Mouse (Mus musculus) limb, embryonic 12.5 days (tissue): ENCODE measurements around the gene Csnk1g2. TPM values are rescaled to one million over a fixed set of nuclear protein-coding genes. Genes with fewer than 3 reads are reported as not detected.

ENCODE experiments used
- ATAC-seq: fragments of 200-750 bp; cut with Nextera tagmentation; 2 replicates; pipeline ENCODE4 v1.8.0; 2017; ENCODE audit warnings: low read depth, moderate TSS enrichment; ENCODE audit not compliant: insufficient number of reproducible peaks, insufficient read depth, low FRiP score, low TSS enrichment
- H3K27ac ChIP-seq: fragments of 300-500 bp; sonication (generic); 2 replicates; pipeline ENCODE4 v1.5.1; 2016; ENCODE audit warnings: mild to moderate bottlenecking, moderate library complexity
- H3K27me3 ChIP-seq: fragments of 300-500 bp; sonication (generic); 2 replicates; pipeline ENCODE4 v1.6.1; 2016; ENCODE audit warnings: mild to moderate bottlenecking, moderate library complexity
- H3K36me3 ChIP-seq: fragments of 300-500 bp; sonication (generic); 2 replicates; pipeline ENCODE4 v1.6.1; 2016; ENCODE audit warnings: mild to moderate bottlenecking, moderate library complexity
- H3K4me1 ChIP-seq: fragments of 300-500 bp; sonication (generic); replicated peaks from 2 replicates; pipeline ENCODE4 v1.6.1; 2016
- H3K4me2 ChIP-seq: fragments of 300-500 bp; sonication (generic); 2 replicates; pipeline ENCODE4 v1.6.1; 2016; ENCODE audit warnings: mild to moderate bottlenecking, moderate library complexity
- H3K4me3 ChIP-seq: fragments of 300-500 bp; sonication (generic); replicated peaks from 2 replicates; pipeline ENCODE4 v1.5.1; 2016; ENCODE audit warnings: mild to moderate bottlenecking
- H3K9ac ChIP-seq: fragments of 300-500 bp; sonication (generic); replicated peaks from 2 replicates; pipeline ENCODE4 v1.6.1; 2016; ENCODE audit warnings: mild to moderate bottlenecking, moderate library complexity
- H3K9me3 ChIP-seq: fragments of 300-500 bp; sonication (generic); 2 replicates; pipeline ENCODE4 v1.6.1; 2016; ENCODE audit warnings: mild to moderate bottlenecking, moderate library complexity
- WGBS: fragments of 180-500 bp; shearing (Covaris S2); methylation state at CpG from one replicate; pipeline ENCODE4 v1.1.7; 2016; 5-methylcytosine and 5-hydroxymethylcytosine counted together
- polyA plus RNA-seq: library from polyadenylated mRNA; unstranded; fragments of >200 nt; fragmentation: Nextera tagmentation; extraction: Ambion mirVana; gene quantifications from 2 replicates; pipeline ENCODE4 v1.2.1, GENCODE M21; 2016

Gene Csnk1g2
- polyA plus RNA-seq, 1 experiment from 2014 or later: 239 TPM

DNA sequence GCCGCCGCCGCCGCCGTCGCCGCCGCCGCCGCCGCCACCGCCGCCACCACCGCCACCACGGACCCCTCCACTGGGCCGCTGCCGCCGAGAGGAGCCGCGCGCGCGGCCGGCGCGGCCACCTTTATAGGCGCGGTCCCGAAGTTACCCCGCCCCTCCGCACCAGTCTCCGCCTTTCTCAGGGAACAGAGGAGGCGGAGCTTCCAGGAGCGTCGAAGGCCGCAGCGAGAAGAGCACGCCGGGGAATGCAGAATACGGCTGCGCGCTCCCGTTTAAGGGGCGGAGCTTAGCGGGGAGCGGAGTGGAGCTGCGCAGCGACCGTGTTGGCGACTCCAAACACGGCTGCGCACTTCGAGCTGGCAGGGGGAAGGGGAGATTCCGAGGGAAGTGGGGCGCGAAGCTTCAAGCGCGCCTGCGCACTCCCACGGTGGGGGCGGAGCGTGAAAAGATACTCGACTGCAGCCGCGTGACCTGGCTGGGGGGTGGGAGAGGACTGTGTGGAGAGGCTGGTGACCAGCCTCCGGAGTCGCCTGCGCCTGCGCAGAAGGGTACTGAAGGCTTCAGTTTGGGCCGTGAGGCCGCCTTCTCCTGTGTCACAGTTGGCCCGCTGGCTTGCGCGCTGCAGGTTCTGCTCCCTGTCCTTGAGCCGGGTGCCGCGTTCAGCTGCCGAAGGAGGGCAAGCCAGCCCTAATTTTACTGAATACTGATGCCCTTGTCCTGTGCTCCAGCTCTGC is 53.7 kb downstream of the Csnk1g2 start:
- Histone ChIP-seq H3K36me3 (peaks cover 28% of the 10 kb centered on the region), H3K27me3 (no peaks in the 10 kb centered on the region), H3K4me1 (peaks cover 60% of the 10 kb centered on the region), H3K9me3 (no peaks in the 10 kb centered on the region), H3K27ac (peak overlapping the region; percentile 98), H3K4me2 (peak overlapping the region; percentile 87), H3K4me3 (peak overlapping the region; percentile 98), H3K9ac (peak overlapping the region; percentile 97)
- ATAC-seq: peak; percentile 92
- under 1% methylated on average over 63 of the region's 78 CpGs for WGBS

DNA sequence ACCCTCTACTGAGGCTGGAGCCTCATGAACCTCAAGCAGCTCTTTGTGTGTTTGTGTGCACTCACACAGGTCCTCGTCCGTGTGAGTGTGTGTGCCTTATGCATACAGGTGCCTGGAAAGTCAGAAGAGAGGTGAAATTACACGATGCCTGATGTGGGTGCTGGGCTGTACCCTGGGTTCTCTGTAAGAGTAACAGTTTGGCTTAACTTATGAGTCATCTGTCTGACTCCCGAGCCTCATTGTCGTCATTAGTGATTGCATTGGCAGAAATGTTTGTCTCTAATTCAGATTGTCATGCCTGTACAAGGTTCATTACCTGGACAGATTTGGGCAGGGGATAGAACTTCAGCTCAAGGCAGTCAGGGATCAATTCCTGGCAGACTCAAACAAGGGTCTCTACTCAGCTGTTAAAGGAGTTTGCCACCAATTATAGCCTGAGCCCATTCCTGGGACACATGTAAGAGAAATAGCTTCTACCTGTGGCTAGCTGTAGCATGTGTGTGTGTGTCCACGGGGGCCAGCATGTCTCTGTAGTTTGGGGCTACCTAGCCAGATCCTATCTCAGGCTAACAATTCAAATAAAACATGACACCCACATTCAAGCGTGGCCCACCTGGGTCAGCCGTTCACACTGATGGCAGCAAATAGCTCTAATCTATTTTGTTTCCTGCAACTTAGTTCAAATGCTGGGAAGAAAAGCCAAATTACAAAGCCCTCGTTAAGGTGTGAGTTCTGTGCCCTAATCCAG is 54.7 kb downstream of the Csnk1g2 start:
- WGBS: 33% methylated on average over 9 of the region's 9 CpGs

GRCm38 (mm10) chr10:80677942-80678436 is 55.4 kb downstream of the Csnk1g2 start, which contains the start of gene Mknk2:
Gene Mknk2, minus strand, starts transcription at chr10:80678112.
- Histone ChIP-seq H3K27ac (peak within 1 kb of the TSS; percentile 98), H3K4me3 (peak within 1 kb of the TSS; percentile 98), H3K27me3 (no peaks in the 10 kb centered on the region), H3K9ac (peak within 1 kb of the TSS; percentile 75), H3K4me2 (peak within 1 kb of the TSS; percentile 87), H3K4me1 (peaks cover 50% of the 10 kb centered on the region), H3K9me3 (no peaks in the 10 kb centered on the region), H3K36me3 (peaks cover 14% of the 10 kb centered on the region)
- no peak for ATAC-seq
- WGBS: 29% methylated on average over 8 of the region's 8 CpGs

More for the DNA sequence above, 54.7 kb downstream of the Csnk1g2 start:
- Histone ChIP-seq H3K27ac (peak overlapping the region; percentile 98), H3K36me3 (peaks cover 19% of the 10 kb centered on the region; the same call in 1 of the 2 replicates), H3K9ac (peak overlapping the region; percentile 75), H3K27me3 (no peaks in the 10 kb centered on the region), H3K4me3 (peak overlapping the region; percentile 98), H3K4me2 (peak overlapping the region; percentile 87), H3K9me3 (no peaks in the 10 kb centered on the region), H3K4me1 (peaks cover 57% of the 10 kb centered on the region)
- ATAC-seq: no peak

DNA sequence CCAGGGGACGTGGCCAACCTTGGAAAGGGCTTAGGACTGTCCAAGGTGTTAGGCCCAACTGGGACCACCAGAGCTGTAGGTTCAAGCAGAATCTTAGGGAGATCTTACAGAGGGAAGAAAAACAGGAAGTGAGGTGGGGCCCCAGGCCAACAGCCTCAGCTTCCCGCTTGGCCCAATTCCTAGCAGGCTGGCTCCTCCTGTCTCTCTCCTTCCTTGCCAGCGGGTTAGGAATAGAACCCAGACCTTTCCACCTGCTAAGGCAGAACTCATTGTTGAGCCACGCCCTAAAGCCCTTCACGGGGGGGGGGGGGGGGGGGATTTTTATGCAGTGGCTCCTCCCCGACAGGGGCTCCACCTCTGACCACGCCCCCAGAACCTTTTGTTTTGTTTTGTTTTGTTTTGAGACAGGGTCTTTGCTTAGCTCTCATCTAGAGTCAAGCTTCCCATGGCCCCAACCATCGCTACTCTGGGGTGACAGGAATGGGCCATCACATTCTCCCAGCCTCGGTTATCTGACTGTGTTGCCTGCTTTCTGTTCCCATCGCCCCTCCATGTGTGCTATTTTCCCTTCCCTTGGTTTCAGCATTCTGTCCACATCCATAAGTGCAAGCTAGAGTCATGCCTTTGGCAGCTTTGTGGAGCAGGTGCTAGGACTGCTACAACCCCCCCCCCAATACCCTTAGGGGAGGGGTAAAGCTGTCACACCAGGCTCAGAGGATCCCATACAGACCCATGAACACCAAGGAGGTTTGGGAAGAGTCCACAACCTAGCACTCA is 56.2 kb downstream of the Csnk1g2 start:
- Histone ChIP-seq H3K36me3 (peaks cover 14% of the 10 kb centered on the region), H3K27me3 (no peaks in the 10 kb centered on the region), H3K27ac (peak overlapping the region; percentile 98), H3K4me1 (peaks cover 42% of the 10 kb centered on the region), H3K9ac (no peak overlapping the region), H3K9me3 (no peaks in the 10 kb centered on the region), H3K4me2 (peak overlapping the region; percentile 87), H3K4me3 (no peak overlapping the region)
- WGBS: 58% methylated on average over 10 of the region's 10 CpGs
- ATAC-seq: no peak

- no peak overlapping the region for H3K4me2 ChIP-seq
- H3K27ac ChIP-seq: no peak overlapping the region; the same call in 1 of the 2 replicates
- ATAC-seq: no peak
- no peaks in the 10 kb centered on the region for H3K27me3 ChIP-seq
- 57% methylated on average over 9 of the region's 9 CpGs for WGBS
- H3K9me3 ChIP-seq: no peaks in the 10 kb centered on the region
- no peak overlapping the region for H3K9ac ChIP-seq
- H3K36me3 ChIP-seq: peaks cover 16% of the 10 kb centered on the region
- no peak overlapping the region for H3K4me3 ChIP-seq
- H3K4me1 ChIP-seq: peaks cover 33% of the 10 kb centered on the region
Measured at GRCm38 (mm10) chr10:80679556-80680259, 57.1 kb downstream of the Csnk1g2 start.

GRCm38 (mm10) chr10:80680260-80680696 is 57.6 kb downstream of the Csnk1g2 start:
- Histone ChIP-seq H3K36me3 (peaks cover 19% of the 10 kb centered on the region), H3K9me3 (no peaks in the 10 kb centered on the region), H3K27ac (no peak overlapping the region), H3K27me3 (no peaks in the 10 kb centered on the region), H3K4me1 (peaks cover 28% of the 10 kb centered on the region), H3K4me3 (no peak overlapping the region), H3K9ac (no peak overlapping the region), H3K4me2 (no peak overlapping the region)
- ATAC-seq: no peak
- 76% methylated on average over 2 of the region's 2 CpGs for WGBS

DNA sequence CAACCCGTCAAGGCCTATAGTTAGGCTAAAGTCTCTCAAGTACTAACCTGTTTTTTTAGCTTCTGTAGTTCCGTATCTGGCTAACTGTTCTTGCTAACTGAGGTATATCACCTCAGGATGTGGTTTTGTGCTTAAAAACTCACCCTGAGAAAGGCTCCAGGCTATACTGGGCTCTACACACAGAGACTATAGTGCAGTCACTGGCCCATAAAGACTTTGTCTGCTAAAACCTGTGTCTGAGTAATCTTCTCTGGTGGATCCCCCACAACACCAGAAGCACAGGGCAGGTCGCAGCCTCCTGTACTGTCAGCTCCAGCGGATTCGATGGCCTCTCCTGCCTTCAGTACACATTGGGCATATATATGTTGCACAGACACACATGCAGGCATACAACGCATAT is 59.4 kb downstream of the Csnk1g2 start:
- Histone ChIP-seq H3K4me1 (peaks cover 24% of the 10 kb centered on the region), H3K4me2 (no peak overlapping the region), H3K4me3 (no peak overlapping the region), H3K9me3 (no peaks in the 10 kb centered on the region), H3K9ac (no peak overlapping the region), H3K36me3 (peaks cover 36% of the 10 kb centered on the region), H3K27me3 (no peaks in the 10 kb centered on the region), H3K27ac (no peak overlapping the region)
- 92% methylated on average over 6 of the region's 6 CpGs for WGBS
- ATAC-seq: no peak

DNA sequence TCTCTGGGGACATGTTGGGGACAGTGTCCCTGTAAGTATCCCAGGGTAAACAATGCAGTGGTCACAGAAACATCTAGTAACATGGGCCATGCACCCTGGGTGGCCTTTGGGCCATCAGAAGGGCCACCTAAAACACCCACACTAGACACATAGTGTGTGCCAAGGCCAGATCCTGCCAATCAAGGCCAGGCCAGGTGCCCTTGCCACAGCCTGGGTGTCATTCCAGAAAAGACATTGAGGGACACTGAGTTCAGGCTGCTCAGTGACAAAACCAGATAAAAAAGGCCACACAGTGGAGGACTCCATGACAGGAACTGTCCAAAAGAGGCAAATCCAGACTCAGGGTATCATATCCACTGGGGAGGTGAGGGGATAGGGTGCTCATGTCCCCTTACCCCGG is 61.0 kb downstream of the Csnk1g2 start:
- no peaks in the 10 kb centered on the region for H3K27me3 ChIP-seq
- no peak overlapping the region for H3K9ac ChIP-seq
- H3K4me3 ChIP-seq: no peak overlapping the region
- H3K9me3 ChIP-seq: no peaks in the 10 kb centered on the region
- no peak overlapping the region for H3K4me2 ChIP-seq
- peaks cover 8% of the 10 kb centered on the region for H3K4me1 ChIP-seq
- ATAC-seq: no peak
- H3K27ac ChIP-seq: no peak overlapping the region
- H3K36me3 ChIP-seq: peaks cover 49% of the 10 kb centered on the region
- WGBS: 93% methylated on average over 1 of the region's 1 CpGs

DNA sequence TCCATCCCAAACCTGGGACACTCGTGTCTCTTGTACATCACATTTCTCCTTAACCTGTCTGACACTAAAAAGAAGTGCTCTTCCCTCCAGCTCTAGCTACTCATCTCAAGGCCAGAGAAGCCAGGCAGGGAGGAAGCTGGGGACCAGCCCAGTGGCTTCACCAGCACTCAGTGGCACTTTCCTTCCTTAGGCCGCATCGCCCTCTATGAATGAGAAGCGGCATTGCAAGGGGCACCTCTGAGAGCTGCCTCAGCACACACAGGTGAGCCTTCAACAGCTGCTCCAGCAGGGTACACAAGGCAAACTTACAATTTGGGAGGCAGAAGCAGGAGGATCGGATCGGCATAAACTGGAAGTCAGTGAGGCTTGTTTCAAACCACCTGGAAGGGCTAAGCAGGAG is 61.6 kb downstream of the Csnk1g2 start:
- Histone ChIP-seq H3K36me3 (peaks cover 52% of the 10 kb centered on the region), H3K27me3 (no peaks in the 10 kb centered on the region), H3K4me3 (no peak overlapping the region), H3K9ac (no peak overlapping the region), H3K27ac (no peak overlapping the region), H3K4me2 (no peak overlapping the region), H3K4me1 (peaks cover 2% of the 10 kb centered on the region; the same call in 1 of the 2 replicates), H3K9me3 (no peaks in the 10 kb centered on the region)
- no peak for ATAC-seq
- whole genome bisulfite sequencing: 51% methylated on average over 6 of the region's 6 CpGs

- Histone ChIP-seq H3K4me1 (no peaks in the 10 kb centered on the region), H3K9ac (no peak overlapping the region), H3K36me3 (peaks cover 60% of the 10 kb centered on the region), H3K4me2 (no peak overlapping the region), H3K27me3 (no peaks in the 10 kb centered on the region), H3K27ac (no peak overlapping the region), H3K9me3 (no peaks in the 10 kb centered on the region), H3K4me3 (no peak overlapping the region)
- 87% methylated on average over 4 of the region's 4 CpGs for WGBS
- ATAC-seq: no peak
Measured at GRCm38 (mm10) chr10:80684984-80685383, 62.3 kb downstream of the Csnk1g2 start.
